Mouse (Mus musculus): ENCODE data around the gene Lsamp. TPM values are rescaled to one million over a fixed set of nuclear protein-coding genes. Genes with fewer than 3 reads are reported as not detected.

Gene Lsamp
- polyA plus RNA-seq, 1 experiment from 2014 or later: 4.0 TPM

DNA sequence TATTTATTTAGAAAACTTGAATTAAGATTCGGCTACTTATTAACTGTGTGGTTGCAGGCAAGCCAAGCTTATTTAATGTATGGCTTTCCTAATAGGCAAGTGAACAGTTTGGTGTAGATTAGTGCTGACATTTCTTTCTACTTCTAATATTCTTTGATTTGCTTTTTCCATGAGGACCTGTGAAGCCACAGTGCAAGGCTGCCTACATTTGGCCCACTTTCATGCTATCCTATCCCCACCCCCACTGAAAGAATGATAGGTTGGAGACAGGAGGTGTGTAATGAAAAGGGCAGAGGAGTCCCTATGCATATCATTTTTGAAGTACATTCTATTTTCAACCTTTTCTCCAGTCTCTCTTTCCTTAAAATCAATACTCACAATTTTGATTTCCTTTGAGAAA lies 1745.8 kb downstream of the Lsamp start:
- H3K4me3 ChIP-seq (replicated peaks): no peak overlapping the region
- no peaks in the 10 kb centered on the region for H3K27me3 ChIP-seq (replicated peaks)
- no peak overlapping the region for H3K9ac ChIP-seq
- no peaks in the 10 kb centered on the region for H3K9me3 ChIP-seq
- no peaks in the 10 kb centered on the region for H3K36me3 ChIP-seq
- 88% methylated on average over 1 of the region's 1 CpGs for WGBS
- H3K27ac ChIP-seq: no peak overlapping the region
- no peaks in the 10 kb centered on the region for H3K4me1 ChIP-seq (replicated peaks)
- H3K4me2 ChIP-seq (replicated peaks): no peak overlapping the region
- ATAC-seq: no peak

DNA sequence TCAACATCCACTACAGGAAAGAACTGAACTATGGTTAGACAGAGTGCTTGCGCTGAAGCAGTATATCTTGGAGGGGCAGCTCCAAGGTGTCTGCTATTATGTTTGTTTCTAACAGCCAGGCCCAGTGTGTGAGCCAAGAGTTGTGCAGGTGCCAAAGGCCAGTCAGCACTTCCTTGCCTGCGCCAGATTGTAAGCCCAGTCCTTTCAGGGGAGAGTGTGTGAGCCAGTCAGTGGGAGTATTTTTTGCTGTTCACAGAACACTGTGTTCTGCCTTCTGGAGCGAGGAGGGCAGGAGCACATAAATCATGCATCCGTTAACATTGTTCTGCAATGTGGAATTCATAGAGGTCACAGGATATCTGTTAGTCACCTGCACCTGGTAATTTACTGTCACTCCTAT lies 1760.9 kb downstream of the Lsamp start:
- 50% methylated on average over 4 of the region's 4 CpGs for WGBS
- no peak overlapping the region for H3K9ac ChIP-seq
- no peak overlapping the region for H3K4me3 ChIP-seq (replicated peaks)
- no peaks in the 10 kb centered on the region for H3K36me3 ChIP-seq
- H3K4me1 ChIP-seq (replicated peaks): no peaks in the 10 kb centered on the region
- ATAC-seq: no peak
- no peaks in the 10 kb centered on the region for H3K27me3 ChIP-seq (replicated peaks)
- H3K4me2 ChIP-seq (replicated peaks): no peak overlapping the region
- H3K9me3 ChIP-seq: no peaks in the 10 kb centered on the region
- H3K27ac ChIP-seq: no peak overlapping the region

DNA sequence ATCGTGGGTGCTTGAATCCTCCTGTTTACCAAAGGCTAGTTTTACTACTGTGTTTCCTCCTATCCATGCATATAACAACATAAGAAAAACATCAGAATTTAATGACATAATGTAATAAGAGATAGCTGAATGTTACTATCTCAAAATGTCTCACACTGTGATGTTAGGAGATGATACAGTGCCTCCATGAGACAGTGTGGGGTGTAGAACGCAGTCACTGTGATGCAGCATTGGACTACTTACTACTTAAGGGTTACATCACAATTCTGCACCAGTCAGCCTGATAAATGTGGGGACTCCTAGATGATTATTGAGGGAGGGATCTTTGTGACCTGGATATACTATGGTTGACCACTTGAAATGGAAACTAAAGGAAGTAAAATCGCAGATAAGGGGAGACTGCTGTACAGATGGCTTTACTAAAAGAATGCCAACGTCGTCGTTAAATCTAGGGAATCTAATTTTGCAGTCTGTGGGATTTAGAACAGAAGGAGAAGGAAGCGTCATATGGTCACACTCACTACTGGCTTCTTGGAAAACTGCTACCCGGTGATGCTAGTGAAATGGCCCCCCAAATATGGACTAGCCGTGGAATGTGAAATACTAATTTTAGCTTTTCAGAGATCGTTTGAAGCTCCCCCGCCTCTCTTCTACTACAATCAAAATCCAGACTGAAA lies 1762.2 kb downstream of the Lsamp start:
- Histone ChIP-seq H3K9me3 (no peaks in the 10 kb centered on the region), H3K4me1 (replicated peaks) (no peaks in the 10 kb centered on the region)
- WGBS: 86% methylated on average over 11 of the region's 11 CpGs

DNA sequence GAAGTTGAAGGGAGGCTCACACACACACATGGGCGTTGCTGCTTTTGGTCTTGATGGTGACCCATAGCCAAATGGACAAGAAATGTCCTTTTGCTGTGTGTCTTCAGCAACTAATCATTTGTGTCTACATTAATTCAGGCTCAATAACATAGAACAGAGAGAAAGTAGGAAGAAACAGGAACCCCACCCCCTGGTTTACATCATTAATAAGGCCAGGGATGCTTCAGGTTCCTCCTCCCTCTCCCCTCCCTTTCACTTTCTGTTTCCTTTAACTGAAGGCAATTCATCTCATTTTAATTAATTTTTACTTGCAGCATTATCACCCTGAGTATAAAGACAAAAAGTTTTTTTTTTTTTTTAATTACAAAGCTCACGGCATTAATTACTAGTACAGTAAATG lies 1763.7 kb downstream of the Lsamp start:
- no peaks in the 10 kb centered on the region for H3K9me3 ChIP-seq
- no peak for ATAC-seq
- H3K4me3 ChIP-seq (replicated peaks): no peak overlapping the region
- H3K4me2 ChIP-seq (replicated peaks): no peak overlapping the region
- no peaks in the 10 kb centered on the region for H3K36me3 ChIP-seq
- no peaks in the 10 kb centered on the region for H3K27me3 ChIP-seq (replicated peaks)
- no peak overlapping the region for H3K9ac ChIP-seq
- WGBS: 93% methylated on average over 2 of the region's 2 CpGs
- H3K4me1 ChIP-seq (replicated peaks): no peaks in the 10 kb centered on the region
- H3K27ac ChIP-seq: no peak overlapping the region

More for the DNA sequence above, 1762.2 kb downstream of the Lsamp start:
- no peak overlapping the region for H3K4me3 ChIP-seq (replicated peaks)
- H3K27ac ChIP-seq: no peak overlapping the region
- H3K4me2 ChIP-seq (replicated peaks): no peak overlapping the region
- H3K36me3 ChIP-seq: no peaks in the 10 kb centered on the region
- no peak for ATAC-seq
- H3K9ac ChIP-seq: no peak overlapping the region
- H3K27me3 ChIP-seq (replicated peaks): no peaks in the 10 kb centered on the region

DNA sequence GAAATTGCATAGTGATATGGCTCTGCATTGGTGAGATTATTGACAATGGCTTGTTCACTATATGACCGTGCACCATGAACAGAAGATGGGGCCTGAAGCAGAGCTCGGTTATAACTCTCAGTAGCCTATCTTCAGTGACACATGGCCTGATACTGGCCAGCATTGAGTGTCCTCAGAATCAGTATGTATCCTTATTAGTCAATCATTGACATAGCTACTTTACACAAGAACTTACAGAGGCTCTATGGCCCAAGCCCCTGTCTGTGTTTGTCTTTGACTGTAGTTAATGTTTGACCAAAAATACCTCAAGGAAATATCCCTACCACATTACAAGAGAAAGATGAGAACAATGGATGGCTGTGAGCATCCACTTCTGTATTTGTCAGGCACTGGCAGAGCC lies 1764.6 kb downstream of the Lsamp start:
- Histone ChIP-seq H3K4me2 (replicated peaks) (no peak overlapping the region), H3K27me3 (replicated peaks) (no peaks in the 10 kb centered on the region), H3K9ac (no peak overlapping the region), H3K4me3 (replicated peaks) (no peak overlapping the region), H3K4me1 (replicated peaks) (no peaks in the 10 kb centered on the region), H3K9me3 (no peaks in the 10 kb centered on the region), H3K27ac (no peak overlapping the region), H3K36me3 (no peaks in the 10 kb centered on the region)
- WGBS: 72% methylated on average over 2 of the region's 2 CpGs
- ATAC-seq: peak; percentile 75

DNA sequence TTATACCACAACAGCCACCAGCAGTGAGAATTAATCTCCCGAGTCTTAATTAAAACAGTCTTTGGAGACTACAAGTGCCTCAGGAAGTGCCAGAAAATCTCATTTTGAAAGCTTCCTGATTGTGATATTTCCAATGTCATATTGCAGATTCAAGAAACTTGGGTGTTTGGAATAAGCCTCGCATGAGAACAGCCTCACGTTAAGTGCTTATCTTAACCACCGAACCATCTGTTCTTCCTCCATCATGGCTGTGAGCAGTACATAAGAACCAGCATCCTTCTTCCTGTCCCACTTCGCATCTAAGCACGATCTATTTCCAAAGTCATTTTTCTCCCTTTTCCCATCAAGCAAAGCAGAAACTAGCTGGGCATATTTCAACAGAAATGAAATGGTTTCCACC lies 1780.1 kb downstream of the Lsamp start:
- H3K9ac ChIP-seq: no peak overlapping the region
- WGBS: 61% methylated on average over 6 of the region's 6 CpGs
- ATAC-seq: no peak

DNA sequence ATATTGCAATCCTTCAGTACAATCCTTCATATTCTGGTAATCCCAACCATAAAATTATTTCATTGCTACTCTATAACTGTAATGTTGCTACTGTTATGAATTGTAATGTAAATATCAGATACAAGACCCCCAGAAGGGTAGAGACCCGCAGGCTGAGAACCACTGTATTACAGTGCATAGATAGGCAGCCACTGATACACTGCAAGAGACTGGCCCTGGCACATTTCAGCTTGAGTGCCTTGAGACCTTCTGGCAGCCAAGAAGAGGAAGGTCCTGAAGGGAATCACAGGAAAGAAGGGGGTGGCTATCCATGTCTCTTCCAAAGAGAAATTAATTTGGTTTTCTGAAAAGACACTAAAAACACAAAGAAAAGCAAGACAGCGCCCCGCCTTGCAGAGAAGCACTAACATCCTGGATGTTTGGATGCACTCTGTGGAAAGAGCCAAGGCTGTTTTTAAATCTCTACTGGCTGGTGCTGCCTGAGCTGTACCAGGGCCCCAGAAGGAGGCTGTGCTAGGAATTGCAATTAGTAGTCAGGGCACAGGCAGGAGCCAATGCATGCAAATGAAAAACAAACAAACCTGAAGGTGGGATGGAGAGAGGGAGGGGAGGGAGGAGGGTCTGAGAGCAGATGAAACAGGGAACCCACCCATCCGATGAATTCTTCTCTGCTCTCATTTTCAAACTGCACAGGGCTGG lies 1787.4 kb downstream of the Lsamp start:
- Histone ChIP-seq H3K9me3 (no peaks in the 10 kb centered on the region), H3K4me2 (replicated peaks) (no peak overlapping the region), H3K27me3 (replicated peaks) (no peaks in the 10 kb centered on the region), H3K27ac (no peak overlapping the region), H3K4me3 (replicated peaks) (no peak overlapping the region), H3K36me3 (no peaks in the 10 kb centered on the region), H3K9ac (no peak overlapping the region), H3K4me1 (replicated peaks) (no peaks in the 10 kb centered on the region)
- 61% methylated on average over 4 of the region's 4 CpGs for WGBS
- no peak for ATAC-seq

More for the DNA sequence above, 1780.1 kb downstream of the Lsamp start:
- Histone ChIP-seq H3K4me1 (replicated peaks) (no peaks in the 10 kb centered on the region), H3K36me3 (no peaks in the 10 kb centered on the region), H3K4me3 (replicated peaks) (no peak overlapping the region), H3K27me3 (replicated peaks) (no peaks in the 10 kb centered on the region), H3K9me3 (no peaks in the 10 kb centered on the region), H3K4me2 (replicated peaks) (no peak overlapping the region), H3K27ac (no peak overlapping the region)

DNA sequence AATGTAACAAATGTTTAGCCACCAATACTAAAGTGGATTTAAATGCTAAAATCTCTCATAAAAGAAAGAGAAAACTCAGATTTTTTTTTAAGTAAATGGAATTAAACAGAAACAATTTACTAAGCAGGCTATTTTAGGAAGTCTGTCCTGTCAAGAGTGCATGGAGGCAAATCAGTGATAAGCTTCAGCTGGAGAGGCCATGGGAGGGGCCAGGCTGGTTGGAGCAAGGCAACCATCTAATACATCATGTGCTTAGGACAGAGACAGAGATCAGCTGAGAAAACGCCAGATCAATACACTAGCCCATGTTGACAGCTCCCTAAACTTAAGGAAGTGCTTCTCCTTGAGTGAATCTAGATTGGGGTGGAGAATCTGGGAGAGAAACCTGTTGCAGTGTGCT lies 1793.4 kb downstream of the Lsamp start:
- H3K27ac ChIP-seq: no peak overlapping the region
- H3K9me3 ChIP-seq: no peaks in the 10 kb centered on the region
- no peak overlapping the region for H3K4me2 ChIP-seq (replicated peaks)
- no peak for ATAC-seq
- no peak overlapping the region for H3K4me3 ChIP-seq (replicated peaks)
- no peaks in the 10 kb centered on the region for H3K36me3 ChIP-seq
- no peaks in the 10 kb centered on the region for H3K27me3 ChIP-seq (replicated peaks)
- H3K4me1 ChIP-seq (replicated peaks): no peaks in the 10 kb centered on the region
- no peak overlapping the region for H3K9ac ChIP-seq
- WGBS: 41% methylated on average over 1 of the region's 1 CpGs

DNA sequence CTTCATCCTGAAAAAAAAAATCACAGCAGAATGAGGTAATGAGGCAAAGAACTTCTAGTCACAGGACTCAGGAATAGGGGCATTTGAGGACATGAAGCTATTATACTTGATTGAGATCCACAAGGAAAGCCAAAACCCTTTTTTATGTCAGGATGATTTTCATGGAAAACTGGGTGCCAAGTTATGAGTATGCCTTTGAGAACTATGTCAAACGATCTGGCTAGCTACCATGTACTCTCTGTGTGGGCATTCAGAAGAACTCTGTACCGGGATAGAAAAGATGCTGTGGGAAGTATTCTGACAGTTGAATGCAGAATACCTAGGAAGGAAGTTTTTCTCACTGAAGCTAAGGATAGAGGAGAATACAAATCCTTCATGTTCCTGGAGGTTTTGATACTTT lies 1801.4 kb downstream of the Lsamp start:
- Histone ChIP-seq H3K4me1 (replicated peaks) (no peaks in the 10 kb centered on the region), H3K27ac (no peak overlapping the region), H3K4me2 (replicated peaks) (no peak overlapping the region), H3K4me3 (replicated peaks) (no peak overlapping the region), H3K9ac (no peak overlapping the region), H3K27me3 (replicated peaks) (no peaks in the 10 kb centered on the region), H3K36me3 (no peaks in the 10 kb centered on the region), H3K9me3 (no peaks in the 10 kb centered on the region)
- 85% methylated on average over 2 of the region's 2 CpGs for WGBS
- no peak for ATAC-seq

DNA sequence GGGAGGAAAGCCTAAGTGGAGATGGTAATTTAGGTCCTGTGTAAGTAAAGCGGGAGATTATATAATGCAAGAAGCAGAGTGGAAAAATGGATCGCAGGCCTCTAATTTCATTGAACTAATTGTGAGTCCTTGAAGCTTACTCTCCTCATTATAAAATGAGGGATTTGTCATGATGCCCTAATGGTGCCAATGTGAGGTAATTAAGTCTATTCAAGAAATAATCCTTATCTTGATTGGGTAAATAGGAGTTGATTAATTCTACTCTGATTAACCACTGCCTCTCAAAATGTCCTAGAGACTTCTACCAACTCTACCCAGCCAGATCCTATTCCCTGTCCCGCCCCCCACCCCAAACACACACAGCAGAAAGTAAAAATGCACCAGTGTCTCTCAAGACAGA lies 1802.5 kb downstream of the Lsamp start:
- Histone ChIP-seq H3K9me3 (no peaks in the 10 kb centered on the region), H3K4me1 (replicated peaks) (no peaks in the 10 kb centered on the region), H3K4me3 (replicated peaks) (no peak overlapping the region), H3K4me2 (replicated peaks) (no peak overlapping the region), H3K36me3 (no peaks in the 10 kb centered on the region), H3K9ac (no peak overlapping the region), H3K27me3 (replicated peaks) (no peaks in the 10 kb centered on the region), H3K27ac (no peak overlapping the region)
- no peak for ATAC-seq
- 89% methylated on average over 3 of the region's 3 CpGs for WGBS

DNA sequence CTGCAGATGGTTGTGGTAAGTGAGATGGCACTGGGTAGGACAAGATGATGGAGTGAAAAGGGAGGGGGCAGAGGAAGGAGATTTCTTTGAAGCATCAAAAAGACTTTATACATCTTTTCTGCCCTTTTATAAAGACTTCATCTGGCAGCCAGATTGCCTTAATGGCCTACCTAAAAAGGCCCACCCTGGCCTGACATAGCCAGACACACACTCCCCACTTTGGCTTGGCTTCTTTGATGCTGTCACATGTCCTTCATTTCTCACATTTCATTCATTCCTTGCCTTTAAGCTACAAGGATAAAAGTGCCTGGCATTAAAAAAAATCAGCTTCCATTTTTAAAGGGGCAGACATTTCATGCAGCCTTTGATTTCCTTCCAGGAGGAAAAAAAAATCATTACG lies 1803.0 kb downstream of the Lsamp start:
- WGBS: 70% methylated on average over 1 of the region's 1 CpGs
- no peaks in the 10 kb centered on the region for H3K9me3 ChIP-seq
- H3K4me2 ChIP-seq (replicated peaks): no peak overlapping the region
- H3K4me3 ChIP-seq (replicated peaks): no peak overlapping the region
- no peaks in the 10 kb centered on the region for H3K4me1 ChIP-seq (replicated peaks)
- no peak for ATAC-seq
- H3K27me3 ChIP-seq (replicated peaks): no peaks in the 10 kb centered on the region
- no peak overlapping the region for H3K27ac ChIP-seq
- no peaks in the 10 kb centered on the region for H3K36me3 ChIP-seq
- H3K9ac ChIP-seq: no peak overlapping the region

DNA sequence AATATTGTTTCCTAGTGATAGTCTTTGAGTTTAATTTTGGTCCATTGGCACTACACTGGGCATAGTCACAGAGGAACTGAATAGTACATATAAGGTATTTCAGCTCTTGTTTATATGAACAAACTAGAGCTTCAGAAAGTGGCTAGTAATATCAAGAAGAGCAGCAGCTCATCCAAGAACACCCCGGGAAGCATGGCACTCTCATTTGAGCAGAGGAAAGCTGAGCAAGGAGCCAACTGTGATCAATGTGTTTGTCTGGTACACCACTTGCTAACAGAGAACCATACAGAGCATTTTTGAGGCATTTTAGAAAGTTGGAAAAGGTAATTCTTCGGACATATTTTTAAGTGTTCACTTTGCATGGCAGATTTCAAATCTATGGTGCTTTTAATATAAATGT lies 1805.9 kb downstream of the Lsamp start:
- Histone ChIP-seq H3K27ac (no peak overlapping the region), H3K9me3 (no peaks in the 10 kb centered on the region), H3K27me3 (replicated peaks) (no peaks in the 10 kb centered on the region), H3K4me1 (replicated peaks) (no peaks in the 10 kb centered on the region), H3K9ac (no peak overlapping the region), H3K36me3 (no peaks in the 10 kb centered on the region), H3K4me3 (replicated peaks) (no peak overlapping the region), H3K4me2 (replicated peaks) (no peak overlapping the region)
- 86% methylated on average over 2 of the region's 2 CpGs for WGBS
- no peak for ATAC-seq

DNA sequence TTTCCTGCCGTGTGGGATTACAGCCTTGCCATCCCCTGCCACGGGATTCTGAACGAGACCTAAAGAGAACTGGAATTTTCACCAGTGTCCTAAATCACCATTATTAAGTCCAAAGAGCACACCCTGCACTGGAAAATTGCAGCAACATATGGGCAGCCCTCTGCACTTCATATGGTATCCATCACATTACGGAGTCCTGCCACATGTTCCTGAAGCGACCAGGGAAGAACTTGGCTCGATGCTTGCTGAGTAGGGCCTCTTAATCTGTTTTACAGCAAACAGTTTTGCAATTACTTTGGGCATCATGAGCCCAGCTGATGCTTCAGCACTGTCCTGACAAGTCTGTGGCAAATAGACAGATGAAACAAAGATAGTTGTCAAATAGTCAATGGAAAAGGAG lies 1836.2 kb downstream of the Lsamp start:
- Histone ChIP-seq H3K36me3 (no peaks in the 10 kb centered on the region), H3K4me1 (replicated peaks) (no peaks in the 10 kb centered on the region), H3K9me3 (no peaks in the 10 kb centered on the region), H3K4me2 (replicated peaks) (no peak overlapping the region), H3K9ac (no peak overlapping the region), H3K27me3 (replicated peaks) (no peaks in the 10 kb centered on the region), H3K4me3 (replicated peaks) (no peak overlapping the region), H3K27ac (no peak overlapping the region)
- WGBS: 73% methylated on average over 6 of the region's 6 CpGs
- no peak for ATAC-seq

All from intestine, embryonic 15.5 days (tissue).